Mouse (Mus musculus): ENCODE measurements around the gene Plxnb2.

GRCm38 (mm10) chr15:89209886-89210761, 29.5 kb upstream of the Plxnb2 start:
- TF ChIP-seq CTCF (IDR thresholded peaks at IDR 0.05; ENCODE audit: low read depth) (peak; percentile 90), EP300 (IDR thresholded peaks at IDR 0.05; ENCODE audit: low read depth) (peak; percentile 46; the same call in 1 of the 2 replicates)
